Mouse (Mus musculus) embryonic facial prominence, embryonic 10.5 days (tissue): ENCODE measurements around the gene Mettl14. TPM values are rescaled to one million over a fixed set of nuclear protein-coding genes. Genes with fewer than 3 reads are reported as not detected.
A peak's percentile ranks its signal among the peaks of the same experiment; 100 is the strongest.

Source experiments
- DNase-seq: peaks from one replicate; pipeline ENCODE4 v3.0.0-alpha.2; 2017; ENCODE audit warnings: low spot score
- H3K27ac ChIP-seq: fragments of 300-500 bp; sonication (generic); replicated peaks from 2 replicates; pipeline ENCODE4 v1.5.1; 2016; ENCODE audit warnings: mild to moderate bottlenecking
- H3K27me3 ChIP-seq: fragments of 300-500 bp; sonication (generic); replicated peaks from 2 replicates; pipeline ENCODE4 v1.6.1; 2016; ENCODE audit warnings: low read depth, mild to moderate bottlenecking; ENCODE audit not compliant: poor library complexity, severe bottlenecking
- H3K36me3 ChIP-seq: fragments of 300-500 bp; sonication (generic); replicated peaks from 2 replicates; pipeline ENCODE4 v1.6.1; 2016; ENCODE audit warnings: mild to moderate bottlenecking, moderate library complexity
- H3K4me1 ChIP-seq: fragments of 300-500 bp; sonication (generic); 2 replicates; pipeline ENCODE4 v1.6.1; 2016
- H3K4me3 ChIP-seq: fragments of 300-500 bp; sonication (generic); 2 replicates; pipeline ENCODE4 v1.5.1; 2016; ENCODE audit warnings: mild to moderate bottlenecking, moderate library complexity
- H3K9me3 ChIP-seq: fragments of 300-500 bp; sonication (generic); 2 replicates; pipeline ENCODE4 v1.6.1; 2016; ENCODE audit warnings: mild to moderate bottlenecking
- WGBS: fragments of 180-500 bp; shearing (Covaris S2); methylation state at CpG from one replicate; pipeline ENCODE4 v1.1.7; 2016; 5-methylcytosine and 5-hydroxymethylcytosine counted together
- polyA plus RNA-seq: library from polyadenylated mRNA; unstranded; fragments of >200 nt; fragmentation: Nextera tagmentation; extraction: Ambion mirVana; gene quantifications from 2 replicates; pipeline ENCODE4 v1.2.1, GENCODE M21; 2016

The Mettl14 gene
- polyA plus RNA-seq, 1 experiment from 2014 or later: 32.3 TPM

GRCm38 (mm10) chr3:123353183-123353582, 32.7 kb downstream of the Mettl14 start:
- no peaks in the 10 kb centered on the region for H3K27me3 ChIP-seq
- 67% methylated on average over 6 of the region's 6 CpGs for WGBS

GRCm38 (mm10) chr3:123351519-123351918, 34.4 kb downstream of the Mettl14 start:
- 83% methylated on average over 2 of the region's 2 CpGs for WGBS
- no peak overlapping the region for H3K4me3 ChIP-seq

More at GRCm38 (mm10) chr3:123353183-123353582, 32.7 kb downstream of the Mettl14 start:
- no peak overlapping the region for H3K4me3 ChIP-seq
- no peaks in the 10 kb centered on the region for H3K9me3 ChIP-seq
- DNase-seq: peak; percentile 53
- H3K36me3 ChIP-seq: 0 out of 2 replicates have a peak, but pooled peaks cover 6% of the 10 kb centered on the region
- H3K4me1 ChIP-seq: no peaks in the 10 kb centered on the region
- H3K27ac ChIP-seq: no peak overlapping the region

GRCm38 (mm10) chr3:123350602-123351001, 35.3 kb downstream of the Mettl14 start:
- no peak for DNase-seq
- Histone ChIP-seq H3K27me3 (no peaks in the 10 kb centered on the region), H3K27ac (no peak overlapping the region), H3K4me1 (no peaks in the 10 kb centered on the region), H3K9me3 (no peaks in the 10 kb centered on the region), H3K36me3 (peaks cover 9% of the 10 kb centered on the region; the same call in 1 of the 2 replicates), H3K4me3 (no peak overlapping the region)
- 89% methylated on average over 8 of the region's 8 CpGs for WGBS

More at GRCm38 (mm10) chr3:123351519-123351918, 34.4 kb downstream of the Mettl14 start:
- peaks cover 7% of the 10 kb centered on the region; the same call in 1 of the 2 replicates for H3K36me3 ChIP-seq
- H3K27ac ChIP-seq: no peak overlapping the region
- no peak for DNase-seq
- H3K4me1 ChIP-seq: no peaks in the 10 kb centered on the region
- no peaks in the 10 kb centered on the region for H3K27me3 ChIP-seq
- H3K9me3 ChIP-seq: no peaks in the 10 kb centered on the region

- 89% methylated on average over 12 of the region's 12 CpGs for WGBS
These were observed 37.7 kb downstream of the Mettl14 start for GRCm38 (mm10) chr3:123348080-123348802.

GRCm38 (mm10) chr3:123343690-123344089, 42.2 kb downstream of the Mettl14 start:
- Histone ChIP-seq H3K4me1 (no peaks in the 10 kb centered on the region), H3K36me3 (peaks cover 3% of the 10 kb centered on the region; the same call in 1 of the 2 replicates), H3K27me3 (no peaks in the 10 kb centered on the region), H3K27ac (no peak overlapping the region), H3K9me3 (no peaks in the 10 kb centered on the region), H3K4me3 (no peak overlapping the region)
- no peak for DNase-seq
- WGBS: 87% methylated on average over 6 of the region's 6 CpGs

More at GRCm38 (mm10) chr3:123348080-123348802, 37.7 kb downstream of the Mettl14 start:
- no peak for DNase-seq
- no peak overlapping the region for H3K27ac ChIP-seq
- no peaks in the 10 kb centered on the region for H3K27me3 ChIP-seq
- H3K36me3 ChIP-seq: peaks cover 9% of the 10 kb centered on the region; the same call in 1 of the 2 replicates
- H3K9me3 ChIP-seq: no peaks in the 10 kb centered on the region
- H3K4me1 ChIP-seq: no peaks in the 10 kb centered on the region
- H3K4me3 ChIP-seq: no peak overlapping the region

- 76% methylated on average over 2 of the region's 2 CpGs for WGBS
- Histone ChIP-seq H3K27me3 (no peaks in the 10 kb centered on the region), H3K4me3 (no peak overlapping the region), H3K9me3 (no peaks in the 10 kb centered on the region), H3K27ac (no peak overlapping the region), H3K36me3 (no peaks in the 10 kb centered on the region), H3K4me1 (no peaks in the 10 kb centered on the region)
- no peak for DNase-seq
These were observed 44.9 kb downstream of the Mettl14 start for GRCm38 (mm10) chr3:123341049-123341448.

GRCm38 (mm10) chr3:123338666-123339195, 47.2 kb downstream of the Mettl14 start:
- H3K4me3 ChIP-seq: no peak overlapping the region
- no peak overlapping the region for H3K27ac ChIP-seq
- WGBS: 81% methylated on average over 12 of the region's 12 CpGs
- DNase-seq: no peak
- H3K4me1 ChIP-seq: no peaks in the 10 kb centered on the region
- H3K9me3 ChIP-seq: no peaks in the 10 kb centered on the region
- H3K27me3 ChIP-seq: no peaks in the 10 kb centered on the region
- H3K36me3 ChIP-seq: no peaks in the 10 kb centered on the region

GRCm38 (mm10) chr3:123337853-123338252, 48.1 kb downstream of the Mettl14 start:
- peaks cover 6% of the 10 kb centered on the region; the same call in 1 of the 2 replicates for H3K4me1 ChIP-seq
- H3K27me3 ChIP-seq: no peaks in the 10 kb centered on the region
- DNase-seq: no peak
- H3K9me3 ChIP-seq: no peaks in the 10 kb centered on the region
- H3K4me3 ChIP-seq: no peak overlapping the region
- 75% methylated on average over 6 of the region's 6 CpGs for WGBS
- no peaks in the 10 kb centered on the region for H3K36me3 ChIP-seq
- H3K27ac ChIP-seq: no peak overlapping the region; the same call in 1 of the 2 replicates

GRCm38 (mm10) chr3:123336951-123337350, 49.0 kb downstream of the Mettl14 start:
- Histone ChIP-seq H3K27ac (no peak overlapping the region), H3K27me3 (no peaks in the 10 kb centered on the region), H3K4me1 (peaks cover 8% of the 10 kb centered on the region; the same call in 1 of the 2 replicates), H3K9me3 (no peaks in the 10 kb centered on the region), H3K4me3 (no peak overlapping the region), H3K36me3 (no peaks in the 10 kb centered on the region)
- WGBS: 77% methylated on average over 5 of the region's 5 CpGs
- no peak for DNase-seq

GRCm38 (mm10) chr3:123336455-123336854, 49.5 kb downstream of the Mettl14 start:
- WGBS: 88% methylated on average over 7 of the region's 7 CpGs
- no peaks in the 10 kb centered on the region for H3K9me3 ChIP-seq
- no peak overlapping the region for H3K27ac ChIP-seq
- H3K36me3 ChIP-seq: no peaks in the 10 kb centered on the region
- no peaks in the 10 kb centered on the region for H3K27me3 ChIP-seq
- peaks cover 8% of the 10 kb centered on the region; the same call in 1 of the 2 replicates for H3K4me1 ChIP-seq
- no peak overlapping the region for H3K4me3 ChIP-seq
- no peak for DNase-seq

GRCm38 (mm10) chr3:123335480-123335879, 50.4 kb downstream of the Mettl14 start:
- no peak overlapping the region for H3K27ac ChIP-seq
- no peak for DNase-seq
- H3K27me3 ChIP-seq: no peaks in the 10 kb centered on the region
- 88% methylated on average over 3 of the region's 3 CpGs for WGBS
- no peaks in the 10 kb centered on the region for H3K36me3 ChIP-seq
- H3K9me3 ChIP-seq: no peaks in the 10 kb centered on the region
- no peak overlapping the region for H3K4me3 ChIP-seq
- peaks cover 8% of the 10 kb centered on the region; the same call in 1 of the 2 replicates for H3K4me1 ChIP-seq

GRCm38 (mm10) chr3:123334947-123335346, 51.0 kb downstream of the Mettl14 start:
- Histone ChIP-seq H3K36me3 (no peaks in the 10 kb centered on the region), H3K4me1 (peaks cover 8% of the 10 kb centered on the region; the same call in 1 of the 2 replicates), H3K27me3 (no peaks in the 10 kb centered on the region), H3K9me3 (no peaks in the 10 kb centered on the region), H3K27ac (no peak overlapping the region), H3K4me3 (no peak overlapping the region)
- DNase-seq: no peak
- 77% methylated on average over 7 of the region's 7 CpGs for WGBS

GRCm38 (mm10) chr3:123333055-123333424, 52.9 kb downstream of the Mettl14 start:
- Histone ChIP-seq H3K9me3 (no peaks in the 10 kb centered on the region), H3K4me1 (peaks cover 8% of the 10 kb centered on the region; the same call in 1 of the 2 replicates), H3K4me3 (no peak overlapping the region), H3K27ac (0 out of 2 replicates have a peak overlapping the region, but pooled peaks have one; percentile 19), H3K27me3 (no peaks in the 10 kb centered on the region), H3K36me3 (no peaks in the 10 kb centered on the region)
- peak; percentile 20 for DNase-seq
- 49% methylated on average over 4 of the region's 4 CpGs for WGBS
